Mouse (Mus musculus) liver, adult 2 months (tissue): Measurements from ENCODE around the gene Serpina16.

Source experiments
- CTCF ChIP-seq: fragments of 200-500 bp; IDR thresholded peaks from 2 replicates; pipeline ENCODE4 v1.5.1; 2011; ENCODE audit warnings: low read depth, low read length, control low read depth
- POLR2A ChIP-seq: fragments of 200-500 bp; IDR thresholded peaks from 2 replicates; pipeline ENCODE4 v1.6.1; 2011; ENCODE audit warnings: low read length, control low read depth; ENCODE audit not compliant: insufficient read depth; ENCODE audit errors: extremely low read depth

GRCm38 (mm10) chr12:103670344-103670743, 5.6 kb downstream of the Serpina16 start:
- TF ChIP-seq POLR2A: no peak
- TF ChIP-seq CTCF: no peak
